Mouse (Mus musculus) right cerebral cortex, adult 18-20 months (tissue): ENCODE measurements at regions not wholly inside any gene's neighbourhood (a gene's known extent, or its start where the extent isn't known, plus 50 kb on each side); places are given as distances from the start of the nearest gene placed in this dataset.
A peak's percentile ranks its signal among the peaks of the same experiment; 100 is the strongest.

Experiments used
- DNase-seq: peaks from one replicate; pipeline ENCODE4 v3.0.0; 2022; ENCODE audit warnings: mixed read lengths

DNA sequence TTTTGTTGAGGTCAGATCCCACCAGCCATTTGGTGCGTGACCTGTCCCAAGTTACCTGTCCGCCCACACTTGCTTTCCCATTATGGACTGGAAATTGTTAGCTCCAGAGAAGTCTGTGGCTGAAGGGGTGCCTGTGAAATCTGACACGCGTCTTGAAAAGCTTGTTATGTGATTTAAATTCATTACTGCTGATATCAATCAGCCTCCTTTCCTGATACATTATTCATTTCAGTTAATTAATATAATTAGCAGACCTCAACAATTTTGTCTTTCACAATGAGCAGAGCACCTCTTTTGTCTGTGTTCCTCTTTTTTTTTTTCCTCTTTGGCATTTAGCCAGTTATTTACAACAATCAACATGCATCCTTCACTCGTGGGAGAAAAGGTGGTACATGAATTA lies 58.6 kb upstream of the Grip1 start:
- no peak for DNase-seq

DNA sequence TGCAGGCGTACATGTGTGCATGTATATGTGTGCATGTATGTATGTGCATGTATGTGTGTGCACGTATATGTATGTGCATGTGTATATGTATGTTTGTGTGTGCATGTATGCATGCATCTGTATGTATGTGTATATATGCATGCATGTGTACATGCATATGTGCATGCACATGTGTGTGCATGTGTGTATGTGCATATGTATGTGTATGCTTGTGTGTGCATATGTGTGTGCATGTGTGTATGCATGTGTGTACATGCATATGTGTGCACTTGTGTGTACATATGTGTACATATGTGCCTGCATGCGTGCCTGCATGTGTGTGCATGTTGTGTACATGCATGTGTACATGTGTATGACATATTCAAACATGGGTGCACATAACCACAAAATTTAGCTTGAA lies 65.7 kb upstream of the Grip1 start:
- no peak for DNase-seq

DNA sequence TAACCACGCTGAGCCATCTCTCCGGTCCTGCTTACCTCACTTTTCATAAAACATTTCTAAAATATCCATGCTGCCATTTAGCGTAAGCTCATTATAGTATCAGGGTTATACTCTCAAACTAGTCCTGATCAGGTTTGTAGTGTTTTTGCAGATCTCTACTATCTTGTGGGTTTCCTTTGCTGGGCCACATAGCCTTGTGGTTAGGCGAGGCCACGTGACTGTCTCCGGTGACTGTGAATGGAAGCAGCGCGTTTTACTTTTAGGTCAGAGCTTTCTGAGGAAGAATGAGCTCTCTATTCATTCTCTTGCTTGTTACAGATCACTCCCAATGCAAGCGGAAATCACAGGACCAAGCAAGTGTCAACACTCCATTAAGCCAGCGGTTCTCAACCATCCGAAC lies 71.4 kb upstream of the Grip1 start:
- DNase-seq = no peak

DNA sequence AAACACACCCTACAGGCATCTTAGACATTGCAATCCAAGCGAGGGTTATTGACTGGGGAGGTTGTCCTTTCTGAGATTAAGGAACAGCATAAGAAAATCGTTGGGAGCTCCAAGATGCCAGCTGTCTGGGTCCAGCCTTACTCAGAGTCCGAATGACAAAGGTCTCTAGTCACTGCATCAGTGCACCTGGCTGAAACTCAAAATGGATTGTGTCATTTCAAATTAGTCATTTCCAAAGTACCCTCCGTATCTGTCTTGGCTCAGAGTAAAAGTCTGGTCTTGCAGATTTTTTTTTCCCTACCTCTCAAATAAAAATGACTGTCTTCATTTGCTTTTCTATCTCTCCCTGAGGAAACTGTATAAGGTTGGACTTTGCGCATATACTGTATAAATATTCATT lies 85.1 kb upstream of the Grip1 start:
- DNase-seq = no peak

DNA sequence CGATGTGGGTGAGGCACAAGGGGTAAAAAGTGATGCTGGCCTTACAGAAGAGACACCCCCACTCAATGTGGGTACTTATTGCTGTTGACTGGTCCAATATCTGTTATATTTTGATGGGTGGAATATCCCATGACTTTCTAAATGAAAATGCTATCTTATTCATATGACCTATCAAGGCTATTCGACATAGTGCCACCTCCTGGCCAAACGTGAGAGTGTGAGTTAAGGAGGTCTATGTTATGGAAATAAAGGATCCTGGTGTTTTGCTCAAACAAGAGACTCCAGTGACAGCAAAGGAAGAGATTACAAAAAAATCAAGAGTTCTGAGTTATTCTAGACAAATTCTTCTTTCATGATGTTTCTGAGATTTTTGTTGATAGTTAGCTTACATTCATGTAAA lies 90.0 kb upstream of the Grip1 start:
- DNase-seq = peak; percentile 25

DNA sequence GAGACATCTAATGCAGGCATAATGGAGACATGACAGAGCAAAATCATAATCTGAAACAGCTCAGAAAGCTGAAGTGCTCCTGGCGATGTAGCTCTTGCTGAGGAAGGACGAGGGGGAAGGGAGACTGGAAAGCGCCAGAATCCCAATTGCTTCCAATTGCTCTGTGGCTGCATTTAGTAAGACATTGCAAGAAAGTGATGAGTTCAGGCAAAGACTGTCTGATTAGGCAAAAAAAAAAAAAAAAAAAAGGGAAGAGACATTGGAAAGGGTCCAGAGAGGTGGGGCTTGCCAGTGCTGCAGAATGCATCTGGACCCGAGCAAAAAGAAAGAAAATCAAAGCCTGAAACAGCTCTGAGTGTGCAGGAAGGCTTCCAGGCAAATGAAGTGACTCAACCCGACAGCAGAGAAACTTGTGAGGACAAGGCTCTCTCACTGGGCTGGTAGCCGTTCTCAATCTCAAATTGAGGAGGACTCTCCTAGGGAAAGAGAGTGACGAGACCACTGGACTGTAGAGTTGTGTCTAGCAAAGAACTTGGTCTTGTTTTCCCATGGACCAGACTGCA lies 94.8 kb upstream of the Grip1 start:
- DNase-seq = peak; percentile 19

DNA sequence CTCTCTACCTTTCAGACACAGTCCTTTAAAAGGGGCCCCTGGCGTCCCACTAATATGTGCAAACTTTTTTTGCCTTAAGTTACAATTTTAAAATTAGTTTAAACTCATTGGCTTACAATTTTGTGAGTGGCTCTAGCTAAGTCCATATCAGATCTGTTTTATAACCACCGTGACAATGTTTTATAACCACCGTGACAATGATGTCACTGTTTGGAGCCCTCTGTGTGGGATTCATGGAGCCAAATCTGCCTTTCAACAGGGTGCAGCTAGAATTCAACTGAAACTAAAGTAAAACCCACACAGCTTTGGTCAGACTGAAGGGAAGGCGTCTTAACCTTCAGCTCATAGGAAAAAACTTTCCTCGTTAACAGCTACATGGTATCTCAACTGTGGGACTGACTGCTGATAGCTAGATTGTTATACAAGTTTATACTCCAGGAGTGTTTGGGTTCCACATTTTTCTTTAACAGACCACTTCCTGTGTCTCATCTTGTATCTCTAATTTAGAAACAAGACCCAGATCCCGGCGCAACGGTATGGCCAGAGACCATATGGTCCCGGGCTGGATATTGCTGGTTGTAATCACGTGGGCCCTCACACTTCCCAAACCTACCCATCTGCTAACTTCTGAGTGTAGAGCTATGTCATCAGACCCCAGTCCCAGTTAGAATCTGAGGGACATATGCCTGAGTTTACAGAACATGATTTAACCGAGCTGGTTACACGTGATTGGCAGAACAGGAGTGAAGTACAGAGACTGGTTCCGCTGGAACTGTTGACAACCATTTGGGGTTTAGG lies 102.7 kb upstream of the Cand1 start:
- DNase-seq = peak; percentile 20

DNA sequence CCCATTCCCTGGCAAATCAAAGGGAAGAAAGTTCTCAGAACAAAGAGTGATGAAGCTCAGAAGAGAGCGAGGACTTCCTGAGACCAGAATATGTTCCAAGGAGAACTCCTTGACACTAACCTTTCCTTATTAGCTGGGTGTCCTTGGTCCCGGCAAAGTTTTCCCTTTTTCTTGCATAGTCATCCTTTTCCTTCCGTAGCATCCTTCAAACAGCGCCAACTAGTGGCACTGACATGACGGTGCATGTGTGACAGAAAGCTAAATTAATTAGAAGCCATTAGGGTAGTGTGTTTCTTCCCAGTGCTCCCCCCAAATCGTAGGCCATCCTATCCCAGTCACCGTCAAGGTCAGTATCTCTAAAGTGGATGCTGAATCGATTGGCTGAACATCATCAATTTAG lies 100.5 kb upstream of the Cand1 start:
- no peak for DNase-seq

DNA sequence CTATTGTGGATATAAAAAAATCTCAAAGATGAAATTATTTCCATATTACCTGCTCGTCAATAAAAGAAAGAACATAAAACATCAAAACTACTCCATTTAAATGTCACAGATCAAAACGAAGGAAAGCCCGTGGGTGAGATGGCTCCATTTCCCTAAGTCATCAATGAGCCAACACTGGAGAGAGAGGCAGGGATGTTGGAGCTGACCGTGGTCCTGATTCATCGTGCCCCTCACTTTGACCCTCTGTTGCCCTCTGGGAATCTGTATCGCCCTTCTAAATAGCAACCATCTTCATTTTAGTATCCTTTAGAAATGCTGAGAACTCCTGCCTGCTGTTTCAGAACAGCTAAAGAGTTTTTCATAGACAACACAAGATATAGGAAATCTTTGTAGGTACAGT lies 87.1 kb upstream of the Cand1 start:
- DNase-seq = no peak

DNA sequence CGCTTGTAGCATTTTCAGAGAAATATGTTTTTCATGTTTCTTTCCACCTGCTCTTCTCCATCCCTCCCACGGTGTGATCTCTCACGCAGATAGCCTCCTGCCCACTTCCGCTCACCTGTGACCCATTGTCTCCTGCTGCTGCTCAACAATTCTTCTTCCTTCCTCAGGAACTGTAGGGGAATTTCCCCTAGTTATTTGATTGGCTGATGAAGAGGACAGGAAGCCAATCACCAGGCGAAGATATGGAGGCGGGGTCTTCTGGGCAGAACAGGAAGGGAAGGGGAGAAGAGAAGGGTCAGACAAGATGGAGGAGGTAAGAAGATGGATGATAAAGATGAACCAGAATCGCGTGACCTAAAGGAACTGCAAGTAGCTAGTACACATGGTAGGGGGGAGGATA lies 80.1 kb upstream of the Cand1 start:
- no peak for DNase-seq

DNA sequence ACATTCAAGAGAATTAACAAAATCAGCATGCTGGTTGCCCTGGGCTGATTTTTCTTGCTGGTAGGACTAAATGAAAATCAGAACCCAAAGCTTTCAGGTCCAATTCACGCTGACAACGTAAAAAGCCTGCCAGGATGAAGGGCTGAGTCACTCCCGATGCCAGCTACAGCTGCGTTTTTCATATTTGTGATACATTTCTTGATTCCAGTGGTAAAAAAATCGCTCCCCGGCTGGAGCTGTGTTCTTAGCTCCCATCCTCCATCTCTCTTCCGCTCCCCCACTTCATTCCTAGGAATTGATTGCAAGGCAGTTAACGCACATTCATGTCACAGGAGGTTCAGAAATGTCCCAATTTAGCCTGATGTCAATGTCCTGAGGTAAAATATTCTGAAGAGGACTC lies 78.6 kb upstream of the Cand1 start:
- DNase-seq = peak; percentile 41

DNA sequence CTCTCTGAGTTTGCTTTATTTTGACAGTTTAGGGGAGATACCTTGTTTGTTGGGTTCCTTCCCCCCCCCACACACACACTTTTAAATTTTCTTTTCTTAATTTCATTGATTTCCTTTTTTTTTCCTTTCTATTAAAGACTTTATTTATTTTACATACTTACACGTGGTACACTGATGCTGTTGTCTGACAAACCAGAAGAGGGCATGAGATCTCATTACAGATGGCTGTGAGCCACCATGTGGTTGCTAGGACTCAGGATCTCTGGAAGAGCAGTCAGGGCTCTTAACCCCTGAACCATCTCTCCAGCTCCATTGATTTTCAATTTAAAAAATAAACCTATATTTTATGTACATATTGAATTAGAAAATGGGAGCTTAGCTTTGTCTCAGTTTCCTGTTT lies 71.7 kb upstream of the Cand1 start:
- DNase-seq = no peak

DNA sequence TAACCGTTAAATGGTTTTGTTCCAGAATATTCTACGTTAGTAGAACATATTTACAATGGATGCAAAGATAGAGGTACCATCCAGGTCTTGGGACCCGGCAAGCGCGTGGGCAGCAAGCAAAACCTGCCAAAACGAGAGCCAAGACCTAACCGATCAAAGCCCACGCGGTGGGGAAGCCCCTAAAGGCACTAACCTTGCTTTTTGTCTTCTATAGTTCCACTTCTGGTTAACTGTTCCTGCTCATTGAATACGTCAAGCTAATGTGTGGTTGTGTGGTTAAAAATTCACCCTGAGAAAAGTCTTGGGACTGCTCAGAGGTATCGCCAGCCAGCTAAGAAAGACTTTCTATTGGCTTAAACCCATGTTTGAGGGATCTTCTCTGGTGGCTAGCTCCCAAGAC lies 55.9 kb upstream of the Cand1 start:
- DNase-seq = no peak

DNA sequence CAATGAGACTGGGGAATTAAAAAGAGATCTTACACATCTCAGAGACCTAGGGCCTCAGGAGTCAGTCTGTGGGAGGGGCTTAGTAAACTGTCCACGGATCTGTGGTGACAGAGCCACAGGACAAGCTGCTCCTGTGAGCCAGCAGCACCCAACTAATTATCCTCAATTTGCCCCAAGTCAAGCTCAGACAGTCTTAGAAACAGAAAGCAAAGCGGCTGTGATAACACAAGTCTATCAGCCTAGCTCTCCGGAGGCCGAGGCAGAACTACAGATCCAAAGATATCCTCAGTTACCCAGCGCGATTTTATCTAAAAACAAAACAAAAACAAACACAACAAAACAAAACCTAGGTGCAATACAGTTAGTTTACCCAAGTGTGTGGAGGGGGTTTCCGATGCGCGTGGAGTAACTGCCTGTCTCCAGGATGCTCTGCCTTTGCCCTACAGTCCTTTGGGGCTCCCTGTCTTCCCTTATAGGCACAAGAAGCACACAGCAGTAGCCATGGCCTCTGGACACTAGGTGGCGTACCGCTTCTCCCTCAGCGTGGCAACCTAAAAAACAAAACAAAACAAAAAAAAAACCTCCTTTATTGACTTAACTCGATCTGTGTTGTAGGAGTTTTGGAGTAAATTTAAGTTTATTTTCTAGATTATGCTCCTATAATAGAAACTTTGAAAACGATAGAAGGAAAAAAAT lies 54.7 kb upstream of the Cand1 start:
- DNase-seq = peak; percentile 23

DNA sequence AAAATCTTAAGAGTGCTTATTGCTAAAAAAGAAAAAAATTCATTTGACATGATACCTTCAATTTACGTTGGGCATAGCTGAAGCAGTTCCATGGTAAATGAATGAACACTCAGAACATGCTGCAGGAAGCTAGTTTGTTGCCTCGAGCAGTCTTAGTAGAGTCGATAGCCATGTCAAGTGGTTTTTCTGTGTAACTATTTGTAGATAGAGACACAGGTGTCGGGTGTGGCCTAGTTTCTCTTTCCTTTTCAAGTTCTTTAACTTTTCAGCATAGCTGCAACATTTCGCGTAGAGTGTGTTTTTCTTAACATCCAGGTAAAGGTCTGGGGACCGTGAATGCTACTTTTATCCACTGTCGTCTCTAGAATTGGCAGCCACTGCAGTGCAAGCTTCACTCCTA lies 53.5 kb upstream of the Cand1 start:
- no peak for DNase-seq
